Mouse (Mus musculus): Measurements from ENCODE around the gene Psmd5. TPM values are rescaled to one million over a fixed set of nuclear protein-coding genes. Genes with fewer than 3 reads are reported as not detected.

The Psmd5 gene
- polyA plus RNA-seq, 1 experiment from 2014 or later, result 97.3 TPM

GRCm38 (mm10) chr2:34884186-34884585, 9.4 kb upstream of the Psmd5 start:
- no peak for ATAC-seq (ENCODE audit: low FRiP score, low read depth)
- Histone ChIP-seq H3K9me3 (no peaks in the 10 kb centered on the region), H3K4me3 (no peak overlapping the region), H3K4me1 (replicated peaks) (no peaks in the 10 kb centered on the region), H3K36me3 (no peaks in the 10 kb centered on the region), H3K4me2 (no peak overlapping the region), H3K9ac (no peak overlapping the region), H3K27ac (replicated peaks) (no peak overlapping the region), H3K27me3 (peaks cover 3% of the 10 kb centered on the region; the same call in 1 of the 2 replicates)
- 87% methylated on average over 2 of the region's 2 CpGs for WGBS

GRCm38 (mm10) chr2:34883190-34883589, 8.4 kb upstream of the Psmd5 start:
- H3K9me3 ChIP-seq, result no peaks in the 10 kb centered on the region
- H3K9ac ChIP-seq, result no peak overlapping the region
- WGBS, result 67% methylated on average over 5 of the region's 5 CpGs
- H3K4me2 ChIP-seq, result no peak overlapping the region
- no peak for ATAC-seq (ENCODE audit: low FRiP score, low read depth)
- H3K4me3 ChIP-seq, result no peak overlapping the region
- H3K27ac ChIP-seq (replicated peaks), result no peak overlapping the region
- H3K4me1 ChIP-seq (replicated peaks), result no peaks in the 10 kb centered on the region
- no peaks in the 10 kb centered on the region for H3K36me3 ChIP-seq
- peaks cover 3% of the 10 kb centered on the region; the same call in 1 of the 2 replicates for H3K27me3 ChIP-seq

DNA sequence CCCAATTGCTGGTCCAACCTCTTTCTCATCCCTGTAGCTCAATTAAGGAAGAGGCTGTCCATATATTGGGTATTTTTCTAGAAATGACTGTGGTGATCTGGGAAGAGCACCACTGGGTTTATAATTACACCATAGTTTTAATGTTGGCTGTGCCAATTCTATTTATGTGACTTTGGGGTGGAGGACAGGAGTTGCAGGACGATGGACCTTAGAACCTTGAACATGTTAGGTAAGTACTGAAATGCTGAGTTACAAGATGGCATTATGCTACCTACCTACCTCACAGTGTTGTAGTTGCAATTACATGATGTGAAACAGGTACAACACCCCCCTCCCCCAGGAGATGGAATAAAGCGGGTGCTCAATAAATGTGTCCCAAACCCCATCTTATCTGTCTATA, 8.0 kb upstream of the Psmd5 start:
- peaks cover 3% of the 10 kb centered on the region; the same call in 1 of the 2 replicates for H3K27me3 ChIP-seq
- no peak for ATAC-seq (ENCODE audit: low FRiP score, low read depth)
- H3K9ac ChIP-seq, result no peak overlapping the region

DNA sequence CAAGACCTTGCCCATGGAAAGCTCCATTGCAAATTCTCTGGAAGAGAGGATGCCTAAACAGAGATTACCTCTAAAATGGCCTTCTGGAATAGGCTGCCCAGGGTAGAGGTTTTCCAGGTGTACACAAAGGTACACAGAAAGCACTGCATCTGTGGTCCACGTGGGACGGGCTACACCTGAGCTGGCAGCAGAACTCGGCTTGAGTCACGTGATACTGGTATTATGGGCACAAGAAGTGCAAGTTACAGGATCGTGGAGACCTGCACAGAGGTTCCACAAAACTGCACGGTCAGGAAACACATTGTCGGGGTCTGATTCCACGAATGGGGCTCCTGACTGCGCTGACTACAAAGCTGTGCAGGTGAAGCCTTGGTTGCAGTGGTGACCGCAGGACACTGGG, 5.3 kb upstream of the Psmd5 start:
- Histone ChIP-seq H3K9ac (no peak overlapping the region), H3K36me3 (no peaks in the 10 kb centered on the region), H3K4me3 (no peak overlapping the region), H3K27ac (replicated peaks) (no peak overlapping the region), H3K9me3 (no peaks in the 10 kb centered on the region), H3K4me1 (replicated peaks) (no peaks in the 10 kb centered on the region), H3K27me3 (peaks cover 5% of the 10 kb centered on the region; the same call in 1 of the 2 replicates), H3K4me2 (no peak overlapping the region)
- WGBS, result 88% methylated on average over 10 of the region's 10 CpGs
- ATAC-seq (ENCODE audit: low FRiP score, low read depth), result no peak

More for the DNA sequence above, 8.0 kb upstream of the Psmd5 start:
- H3K4me3 ChIP-seq, result no peak overlapping the region
- no peaks in the 10 kb centered on the region for H3K36me3 ChIP-seq
- H3K9me3 ChIP-seq, result no peaks in the 10 kb centered on the region
- no peak overlapping the region for H3K27ac ChIP-seq (replicated peaks)
- 98% methylated on average over 2 of the region's 2 CpGs for WGBS
- no peak overlapping the region for H3K4me2 ChIP-seq
- H3K4me1 ChIP-seq (replicated peaks), result no peaks in the 10 kb centered on the region

- no peak within 1 kb of the TSS for H3K27ac ChIP-seq (replicated peaks)
- H3K4me3 ChIP-seq, result no peak within 1 kb of the TSS
- H3K4me2 ChIP-seq, result peak within 1 kb of the TSS; percentile 31
- no peak within 1 kb of the TSS for H3K9ac ChIP-seq
- H3K36me3 ChIP-seq, result no peaks in the 10 kb centered on the region
- H3K27me3 ChIP-seq, result peaks cover 23% of the 10 kb centered on the region
- peaks cover 13% of the 10 kb centered on the region for H3K4me1 ChIP-seq (replicated peaks)
- no peak for ATAC-seq (ENCODE audit: low FRiP score, low read depth)
- H3K9me3 ChIP-seq, result no peaks in the 10 kb centered on the region
- 5% methylated on average over 14 of the region's 14 CpGs for WGBS
These were observed 497 bp downstream of the Psmd5 start, which contains the start of gene Cutal for GRCm38 (mm10) chr2:34874271-34874670. Gene Cutal, plus strand, starts transcription at chr2:34874396.

DNA sequence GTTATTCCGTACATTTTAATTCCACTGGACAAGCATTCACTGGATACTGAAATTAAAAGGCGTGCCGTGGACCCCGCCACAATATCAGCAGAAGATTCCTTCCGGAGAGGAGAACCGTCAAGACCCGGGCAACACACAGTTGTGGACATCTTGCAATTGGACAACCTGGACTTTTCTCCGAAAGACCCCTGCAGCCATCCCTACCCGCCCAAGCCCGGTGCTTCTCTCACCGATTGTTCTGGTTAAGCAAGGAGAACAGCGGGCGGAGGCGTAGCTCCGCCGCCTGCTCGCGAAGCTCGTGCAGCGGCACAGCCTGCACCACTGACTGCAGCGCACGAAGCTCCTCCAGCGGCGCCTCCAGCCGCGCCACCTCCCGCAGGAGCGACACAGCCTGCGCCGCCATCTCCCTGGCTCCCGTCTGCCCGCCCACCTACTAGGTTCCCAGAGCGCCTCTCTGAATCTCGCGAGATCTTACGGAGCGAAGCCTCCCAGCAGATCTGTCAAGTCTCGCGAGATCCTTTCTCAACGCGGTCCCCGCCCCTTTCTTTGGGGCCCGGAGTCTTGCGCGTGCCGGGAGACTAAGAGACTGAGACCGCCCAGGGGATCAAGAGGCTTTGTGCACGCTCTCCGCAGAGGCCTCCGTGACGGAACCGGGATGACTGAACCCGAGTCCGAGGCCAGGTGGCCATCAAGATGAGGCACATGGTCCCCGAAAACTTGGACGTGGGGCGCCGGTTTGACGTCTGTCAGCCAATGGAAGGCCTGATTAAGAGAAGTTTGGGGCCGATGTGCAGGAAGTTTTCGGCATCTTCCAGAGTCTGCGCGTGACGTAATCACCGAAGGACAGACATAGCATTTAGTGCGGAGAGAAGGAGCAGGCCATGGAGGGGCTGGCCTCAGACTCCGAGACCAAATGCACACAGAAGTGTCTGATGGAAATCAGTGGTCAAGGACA, 4.0 kb downstream of the Psmd5 start:
- peaks cover 3% of the 10 kb centered on the region for H3K36me3 ChIP-seq
- H3K4me3 ChIP-seq, result peak overlapping the region; percentile 86
- peak overlapping the region; percentile 92 for H3K27ac ChIP-seq (replicated peaks)
- H3K4me1 ChIP-seq (replicated peaks), result peaks cover 31% of the 10 kb centered on the region
- peak overlapping the region; percentile 99 for H3K9ac ChIP-seq
- no peaks in the 10 kb centered on the region for H3K9me3 ChIP-seq
- H3K27me3 ChIP-seq, result peaks cover 23% of the 10 kb centered on the region
- under 1% methylated on average over 67 of the region's 67 CpGs for WGBS
- H3K4me2 ChIP-seq, result peak overlapping the region; percentile 61
- ATAC-seq (ENCODE audit: low FRiP score, low read depth), result peak; percentile 99

GRCm38 (mm10) chr2:34869680-34870079, 5.1 kb downstream of the Psmd5 start:
- H3K4me2 ChIP-seq, result peak overlapping the region; percentile 61
- peaks cover 15% of the 10 kb centered on the region for H3K36me3 ChIP-seq
- no peaks in the 10 kb centered on the region for H3K9me3 ChIP-seq
- WGBS, result 33% methylated on average over 5 of the region's 5 CpGs
- peak overlapping the region; percentile 86 for H3K4me3 ChIP-seq
- peak overlapping the region; percentile 22 for H3K9ac ChIP-seq
- peaks cover 18% of the 10 kb centered on the region for H3K27me3 ChIP-seq
- peaks cover 31% of the 10 kb centered on the region for H3K4me1 ChIP-seq (replicated peaks)
- H3K27ac ChIP-seq (replicated peaks), result no peak overlapping the region
- no peak for ATAC-seq (ENCODE audit: low FRiP score, low read depth)

GRCm38 (mm10) chr2:34857728-34858127, 17.0 kb downstream of the Psmd5 start:
- no peaks in the 10 kb centered on the region for H3K27me3 ChIP-seq
- H3K9me3 ChIP-seq, result no peaks in the 10 kb centered on the region
- H3K4me1 ChIP-seq (replicated peaks), result no peaks in the 10 kb centered on the region
- 92% methylated on average over 8 of the region's 8 CpGs for WGBS
- H3K4me2 ChIP-seq, result no peak overlapping the region
- no peak overlapping the region for H3K9ac ChIP-seq
- no peak overlapping the region for H3K4me3 ChIP-seq
- peaks cover 80% of the 10 kb centered on the region for H3K36me3 ChIP-seq
- ATAC-seq (ENCODE audit: low FRiP score, low read depth), result no peak
- no peak overlapping the region for H3K27ac ChIP-seq (replicated peaks)

DNA sequence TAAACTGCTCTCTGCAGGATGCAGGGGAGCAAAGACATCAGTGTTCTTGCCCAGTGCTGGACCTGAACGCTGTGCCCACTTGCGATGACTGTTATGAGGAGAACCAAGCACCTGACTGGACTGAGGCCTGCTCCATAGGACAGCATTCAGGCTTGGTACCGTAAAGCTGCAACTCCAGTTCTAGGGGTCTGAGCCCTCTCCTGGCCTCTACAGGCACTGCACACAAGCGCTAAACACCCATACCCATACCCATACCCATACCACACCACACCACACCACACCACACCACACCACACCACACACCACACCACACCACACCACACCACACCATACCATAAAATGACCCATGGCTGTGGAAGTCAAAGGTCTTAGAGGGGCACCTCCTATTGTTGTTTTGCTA, 19.5 kb downstream of the Psmd5 start:
- Histone ChIP-seq H3K9me3 (no peaks in the 10 kb centered on the region), H3K4me3 (no peak overlapping the region), H3K4me1 (replicated peaks) (no peaks in the 10 kb centered on the region), H3K27ac (replicated peaks) (no peak overlapping the region), H3K27me3 (no peaks in the 10 kb centered on the region), H3K4me2 (no peak overlapping the region), H3K9ac (no peak overlapping the region), H3K36me3 (peaks cover 89% of the 10 kb centered on the region)
- WGBS, result 93% methylated on average over 4 of the region's 4 CpGs
- ATAC-seq (ENCODE audit: low FRiP score, low read depth), result no peak

GRCm38 (mm10) chr2:34847702-34848101, 27.1 kb downstream of the Psmd5 start:
- 83% methylated on average over 1 of the region's 1 CpGs for WGBS
- Histone ChIP-seq H3K9ac (no peak overlapping the region), H3K4me3 (no peak overlapping the region), H3K4me1 (replicated peaks) (no peaks in the 10 kb centered on the region), H3K27me3 (no peaks in the 10 kb centered on the region), H3K27ac (replicated peaks) (no peak overlapping the region), H3K9me3 (no peaks in the 10 kb centered on the region), H3K36me3 (peaks cover 29% of the 10 kb centered on the region), H3K4me2 (no peak overlapping the region)
- ATAC-seq (ENCODE audit: low FRiP score, low read depth), result no peak

- Histone ChIP-seq H3K27ac (replicated peaks) (no peak overlapping the region), H3K9me3 (no peaks in the 10 kb centered on the region), H3K4me3 (no peak overlapping the region), H3K4me2 (no peak overlapping the region), H3K9ac (no peak overlapping the region), H3K27me3 (no peaks in the 10 kb centered on the region), H3K4me1 (replicated peaks) (no peaks in the 10 kb centered on the region), H3K36me3 (0 out of 2 replicates have a peak, but pooled peaks cover 3% of the 10 kb centered on the region)
- WGBS, result 85% methylated on average over 11 of the region's 11 CpGs
- ATAC-seq (ENCODE audit: low FRiP score, low read depth), result no peak
These were observed 31.4 kb downstream of the Psmd5 start for GRCm38 (mm10) chr2:34843211-34843939.

DNA sequence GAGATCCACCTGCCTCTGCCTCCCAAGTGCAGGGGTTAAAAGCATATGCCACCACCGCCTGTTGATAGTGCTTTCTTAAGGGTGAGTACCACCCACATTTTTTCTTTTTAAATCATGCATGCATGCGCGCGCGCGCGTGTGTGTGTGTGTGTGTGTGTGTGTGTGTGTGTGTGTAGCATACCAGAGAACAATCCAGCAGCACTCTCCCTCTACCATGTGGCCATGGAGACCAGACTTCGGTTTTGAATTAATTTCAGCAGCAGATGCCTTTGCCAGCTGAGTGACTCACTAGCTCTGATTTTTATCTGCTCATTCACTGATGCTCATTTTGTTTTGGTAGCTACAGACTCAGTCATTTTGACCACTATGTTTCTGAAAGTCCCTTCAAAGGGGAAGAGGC, 33.1 kb downstream of the Psmd5 start:
- no peak for ATAC-seq (ENCODE audit: low FRiP score, low read depth)
- Histone ChIP-seq H3K36me3 (no peaks in the 10 kb centered on the region), H3K4me1 (replicated peaks) (no peaks in the 10 kb centered on the region), H3K4me3 (no peak overlapping the region), H3K9ac (no peak overlapping the region), H3K27ac (replicated peaks) (no peak overlapping the region), H3K4me2 (no peak overlapping the region), H3K9me3 (no peaks in the 10 kb centered on the region), H3K27me3 (no peaks in the 10 kb centered on the region)
- 94% methylated on average over 8 of the region's 8 CpGs for WGBS

Measured in hindbrain, embryonic 15.5 days (tissue).